Mouse (Mus musculus) heart, postnatal 0 days (tissue): ENCODE measurements around the gene Dph3. TPM values are rescaled to one million over a fixed set of nuclear protein-coding genes. Genes with fewer than 3 reads are reported as not detected.

ENCODE experiments used
- ATAC-seq: fragments of 200-750 bp; cut with Nextera tagmentation; 2 replicates; pipeline ENCODE4 v1.8.0; 2017; ENCODE audit warnings: low read depth, moderate number of reproducible peaks, moderate library complexity; ENCODE audit not compliant: insufficient read depth
- DNase-seq: peaks from one replicate; pipeline ENCODE4 v3.0.0-alpha.2; 2016; ENCODE audit warnings: low spot score
- H3K27ac ChIP-seq: fragments of 300-500 bp; sonication (generic); 2 replicates; pipeline ENCODE4 v1.5.1; 2014; ENCODE audit warnings: low read depth, mild to moderate bottlenecking
- H3K27me3 ChIP-seq: fragments of 300-500 bp; sonication (generic); 2 replicates; pipeline ENCODE4 v1.6.1; 2014; ENCODE audit warnings: low read length, mixed read lengths; ENCODE audit not compliant: control insufficient read depth, insufficient read depth
- H3K36me3 ChIP-seq: fragments of 300-500 bp; sonication (generic); replicated peaks from 2 replicates; pipeline ENCODE4 v1.6.1; 2014; ENCODE audit warnings: low read length, mixed read lengths; ENCODE audit not compliant: control insufficient read depth, insufficient read depth
- H3K4me1 ChIP-seq: fragments of 300-500 bp; sonication (generic); 2 replicates; pipeline ENCODE4 v1.6.1; 2014; ENCODE audit warnings: antibody characterized with exemption; ENCODE audit not compliant: control insufficient read depth, insufficient read depth
- H3K4me2 ChIP-seq: fragments of 300-500 bp; sonication (generic); 2 replicates; pipeline ENCODE4 v1.6.1; 2014; ENCODE audit warnings: low read depth, mild to moderate bottlenecking, low read length, moderate library complexity
- H3K4me3 ChIP-seq: fragments of 300-500 bp; sonication (generic); 2 replicates; pipeline ENCODE4 v1.5.1; 2014; ENCODE audit warnings: low read depth, low read length
- H3K9ac ChIP-seq: fragments of 300-500 bp; sonication (generic); replicated peaks from 2 replicates; pipeline ENCODE4 v1.6.1; 2014; ENCODE audit warnings: low read depth, low read length, mixed read lengths
- H3K9me3 ChIP-seq: fragments of 300-500 bp; sonication (generic); replicated peaks from 2 replicates; pipeline ENCODE4 v1.6.1; 2016; ENCODE audit warnings: low read length; ENCODE audit not compliant: control insufficient read depth
- CTCF ChIP-seq: IDR thresholded peaks from 2 replicates; pipeline ENCODE4 v1.5.1; 2016; ENCODE audit warnings: antibody characterized with exemption, control low read depth, low read depth
- EP300 ChIP-seq: IDR thresholded peaks from 2 replicates; pipeline ENCODE4 v1.6.1; 2016; ENCODE audit warnings: antibody characterized with exemption, low read depth
- WGBS: fragments of 180-500 bp; shearing (Covaris S2); extraction: QIAGEN DNeasy Blood & Tissue Kit; methylation state at CpG from one replicate; pipeline ENCODE4 v1.1.7; 2014; 5-methylcytosine and 5-hydroxymethylcytosine counted together
- polyA plus RNA-seq: library from polyadenylated mRNA; unstranded; fragments of >200 nt; fragmentation: Nextera tagmentation; extraction: Ambion mirVana; gene quantifications from 2 replicates; pipeline ENCODE4 v1.2.1, GENCODE M21; 2015
- total RNA-seq: library from RNA; depleted of rRNA; stranded (reverse); fragments of >200 nt; gene quantifications from 2 replicates; pipeline ENCODE4 v1.2.3, GENCODE M21; 2014; ENCODE audit warnings: low replicate concordance

Dph3 gene
- total and polyA plus RNA-seq, 2 experiments from 2014 or later = 35.0 to 102 TPM

- DNase-seq (peak; percentile 56), ATAC-seq (no peak; the same call in 1 of the 2 replicates)
- Histone ChIP-seq H3K27ac (peak overlapping the region; percentile 32; the same call in 1 of the 2 replicates), H3K4me2 (peak overlapping the region; percentile 14), H3K27me3 (no peaks in the 10 kb centered on the region), H3K9ac (no peak overlapping the region), H3K9me3 (no peaks in the 10 kb centered on the region), H3K4me1 (peaks cover 9% of the 10 kb centered on the region; the same call in 1 of the 2 replicates), H3K36me3 (no peaks in the 10 kb centered on the region), H3K4me3 (no peak overlapping the region)
- WGBS = 23% methylated on average over 8 of the region's 8 CpGs
- TF ChIP-seq CTCF (no peak), EP300 (no peak)
Observed at GRCm38 (mm10) chr14:32055781-32056180, 29.7 kb downstream of the Dph3 start.

GRCm38 (mm10) chr14:32054788-32055187 is 30.7 kb downstream of the Dph3 start:
- ATAC-seq (no peak), DNase-seq (no peak)
- 58% methylated on average over 10 of the region's 10 CpGs for WGBS
- TF ChIP-seq EP300 (no peak), CTCF (no peak)
- no peak overlapping the region for H3K4me3 ChIP-seq
- no peak overlapping the region for H3K4me2 ChIP-seq
- no peaks in the 10 kb centered on the region for H3K27me3 ChIP-seq
- no peaks in the 10 kb centered on the region for H3K36me3 ChIP-seq
- no peaks in the 10 kb centered on the region for H3K9me3 ChIP-seq
- H3K27ac ChIP-seq = no peak overlapping the region
- H3K9ac ChIP-seq = no peak overlapping the region
- H3K4me1 ChIP-seq = peaks cover 9% of the 10 kb centered on the region; the same call in 1 of the 2 replicates

GRCm38 (mm10) chr14:32053895-32054294 is 31.6 kb downstream of the Dph3 start:
- Histone ChIP-seq H3K4me3 (no peak overlapping the region), H3K9me3 (no peaks in the 10 kb centered on the region), H3K4me1 (peaks cover 9% of the 10 kb centered on the region; the same call in 1 of the 2 replicates), H3K27me3 (no peaks in the 10 kb centered on the region), H3K9ac (no peak overlapping the region), H3K27ac (no peak overlapping the region), H3K4me2 (no peak overlapping the region), H3K36me3 (no peaks in the 10 kb centered on the region)
- DNase-seq (no peak), ATAC-seq (no peak)
- WGBS = 55% methylated on average over 5 of the region's 5 CpGs
- TF ChIP-seq EP300 (no peak), CTCF (no peak)

- Histone ChIP-seq H3K9me3 (no peaks in the 10 kb centered on the region), H3K36me3 (no peaks in the 10 kb centered on the region), H3K9ac (no peak overlapping the region), H3K4me2 (no peak overlapping the region), H3K27me3 (no peaks in the 10 kb centered on the region), H3K4me1 (peaks cover 20% of the 10 kb centered on the region), H3K4me3 (no peak overlapping the region), H3K27ac (no peak overlapping the region)
- ATAC-seq (no peak), DNase-seq (no peak)
- WGBS = 63% methylated on average over 6 of the region's 6 CpGs
- no peak for TF ChIP-seq CTCF
- no peak for TF ChIP-seq EP300
Observed at GRCm38 (mm10) chr14:32050171-32050570, 35.4 kb downstream of the Dph3 start.

DNA sequence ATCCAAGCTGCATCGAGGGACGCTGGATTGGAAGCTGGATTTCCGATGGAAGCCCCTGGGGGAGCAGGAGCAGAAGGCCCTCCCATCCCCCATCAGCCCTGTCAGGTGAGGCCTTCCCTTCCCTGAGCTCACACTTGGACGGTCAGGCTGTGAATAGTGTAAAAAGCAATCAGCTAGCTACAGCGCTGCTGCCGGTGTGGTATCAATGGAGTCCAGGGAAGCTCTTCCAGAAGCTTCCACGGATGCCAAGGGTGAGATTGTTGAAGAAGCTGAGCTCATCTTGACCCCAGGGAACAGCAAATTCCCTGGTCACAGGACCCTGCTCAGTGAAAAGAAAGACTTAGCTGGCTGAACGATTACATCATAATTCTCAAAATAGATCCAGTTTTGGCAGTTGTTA is 39.2 kb downstream of the Dph3 start:
- no peaks in the 10 kb centered on the region for H3K9me3 ChIP-seq
- ATAC-seq (no peak), DNase-seq (no peak)
- WGBS = 36% methylated on average over 8 of the region's 8 CpGs
- H3K9ac ChIP-seq = no peak overlapping the region; the same call in 1 of the 2 replicates
- H3K27ac ChIP-seq = no peak overlapping the region
- H3K4me3 ChIP-seq = no peak overlapping the region
- H3K27me3 ChIP-seq = no peaks in the 10 kb centered on the region
- TF ChIP-seq EP300 (no peak), CTCF (no peak)
- no peaks in the 10 kb centered on the region for H3K36me3 ChIP-seq
- peaks cover 19% of the 10 kb centered on the region for H3K4me1 ChIP-seq
- H3K4me2 ChIP-seq = no peak overlapping the region

GRCm38 (mm10) chr14:32042108-32042507 is 43.4 kb downstream of the Dph3 start:
- H3K9me3 ChIP-seq = no peaks in the 10 kb centered on the region
- no peak overlapping the region for H3K27ac ChIP-seq
- no peak for TF ChIP-seq CTCF
- TF ChIP-seq EP300 = no peak
- 53% methylated on average over 5 of the region's 5 CpGs for WGBS
- H3K4me3 ChIP-seq = no peak overlapping the region
- no peaks in the 10 kb centered on the region for H3K36me3 ChIP-seq
- ATAC-seq (no peak), DNase-seq (no peak)
- peaks cover 17% of the 10 kb centered on the region for H3K4me1 ChIP-seq
- no peak overlapping the region for H3K9ac ChIP-seq
- H3K27me3 ChIP-seq = no peaks in the 10 kb centered on the region
- H3K4me2 ChIP-seq = no peak overlapping the region
